Mouse (Mus musculus) testis, adult 10 weeks (tissue): ENCODE measurements around the gene Gm5431. TPM values are rescaled to one million over a fixed set of nuclear protein-coding genes. Genes with fewer than 3 reads are reported as not detected.

Experiments
- polyA plus RNA-seq: library from polyadenylated mRNA; stranded (reverse); fragments of 350-450 nt; fragmentation: Illumina TruSeq; extraction: RNeasy Lipid Tissue Mini Kit (QIAGEN cat#74804); gene quantifications from one replicate; pipeline ENCODE4 v1.2.3, GENCODE M21; 2014; ENCODE audit warnings: low read depth, low replicate concordance

Gene Gm5431
- 0.28 TPM for polyA plus RNA-seq

GRCm38 (mm10) chr11:48902021-48902420 lies at the start of gene Gm5431:
Gene Gm5431, minus strand, starts transcription at chr11:48902214.

DNA sequence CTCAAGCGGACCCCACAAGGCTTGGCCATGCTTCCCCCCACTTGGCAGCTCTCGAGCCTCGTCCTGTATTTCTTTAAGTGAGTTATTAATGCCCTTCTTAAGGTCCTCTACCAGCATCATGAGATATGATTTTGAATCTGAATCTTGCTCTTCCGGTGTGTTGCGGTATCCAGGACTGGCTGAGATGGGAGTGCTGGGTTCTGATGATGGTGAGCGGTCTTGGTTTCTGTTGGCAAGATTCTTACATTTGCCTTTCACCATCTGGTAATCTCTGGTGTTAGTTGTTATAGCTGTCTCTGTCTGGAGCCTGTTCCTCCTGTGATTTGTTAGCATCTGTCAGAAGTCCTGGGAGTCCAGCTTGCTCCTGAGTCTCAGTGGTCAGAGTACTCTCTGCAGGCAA lies 44.1 kb upstream of the Gm5431 start, which contains the start of gene Psme2b:
TSS of gene Psme2b (minus strand) at position 101 of the 400 bp plus-strand sequence.

DNA sequence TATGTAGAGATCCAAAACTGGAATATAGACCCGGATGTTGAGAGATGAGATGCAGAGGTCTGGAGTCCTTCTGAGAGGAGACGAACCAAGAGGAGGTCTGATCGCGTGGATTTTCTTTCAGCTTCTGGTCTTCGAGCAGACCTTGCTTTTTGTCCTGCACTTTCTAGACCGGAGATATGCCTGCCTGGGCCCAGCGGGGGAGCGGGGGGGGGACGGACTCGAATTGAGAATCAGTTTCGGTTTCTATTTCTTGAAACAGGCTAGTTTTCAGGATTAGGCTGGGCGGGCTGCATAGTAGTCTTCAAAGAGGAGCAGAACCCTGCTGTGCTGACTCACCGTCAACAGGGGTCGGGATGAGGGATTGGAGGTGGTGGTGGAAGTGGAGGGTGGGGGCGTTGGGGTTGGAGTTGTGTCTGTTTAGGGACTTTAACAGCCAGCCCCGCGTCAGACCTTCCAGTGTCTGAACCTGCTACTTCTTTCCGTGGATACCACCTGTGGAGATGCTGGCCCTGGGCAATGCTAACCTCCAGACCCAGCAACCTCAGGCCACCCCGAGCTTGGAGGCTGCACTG lies 30.7 kb downstream of the Gm5431 start, which contains the start of gene Irgm1:
TSS of gene Irgm1 (minus strand) at position 483 of the 572 bp plus-strand sequence.

Other genes with a start within 250 kb of the Gm5431 start
- gene Rack1, start 101.9 kb downstream of the Gm5431 start, polyA plus RNA-seq, result 34.9 TPM
- gene Trim41, start 84.9 kb downstream of the Gm5431 start, polyA plus RNA-seq, result 26.2 TPM
- gene Trim7, start 76.1 kb downstream of the Gm5431 start, polyA plus RNA-seq, result 14.0 TPM
- gene Gm12184, start 75.6 kb downstream of the Gm5431 start, polyA plus RNA-seq, result 5.6 TPM
- gene Irgm1, start 30.5 kb downstream of the Gm5431 start, polyA plus RNA-seq, result 3.2 TPM
- 0.36 TPM for gene Psme2b, start 44.0 kb upstream of the Gm5431 start, polyA plus RNA-seq
- gene Olfr56, start 76.7 kb upstream of the Gm5431 start, polyA plus RNA-seq, result 0.07 TPM
- gene 9930111J21Rik1, start 77.2 kb upstream of the Gm5431 start, polyA plus RNA-seq, result 0.11 TPM
- gene Gm12185, start 90.0 kb upstream of the Gm5431 start, polyA plus RNA-seq, result 0.48 TPM
- gene Tgtp1, start 92.0 kb upstream of the Gm5431 start, polyA plus RNA-seq, result 2.4 TPM
- gene 9930111J21Rik2, start 149.0 kb upstream of the Gm5431 start, polyA plus RNA-seq, result 3.4 TPM
- 2.4 TPM for gene Tgtp2, start 162.0 kb upstream of the Gm5431 start, polyA plus RNA-seq
- 1.4 TPM for gene Ifi47, start 174.4 kb upstream of the Gm5431 start, polyA plus RNA-seq
- not detected for gene Olfr1396, start 212.7 kb upstream of the Gm5431 start, polyA plus RNA-seq
- gene Olfr1395, start 240.1 kb upstream of the Gm5431 start, polyA plus RNA-seq, result not detected